Mouse (Mus musculus): ENCODE measurements around the gene Atp11c.

Atp11c gene

GRCm38 (mm10) chrX:60592598-60592997 is at the start of gene Atp11c:
Gene Atp11c (minus strand): TSS chrX:60592698.
- DNase-seq (ENCODE audit: low spot score in 2 of 2): no peak

DNA sequence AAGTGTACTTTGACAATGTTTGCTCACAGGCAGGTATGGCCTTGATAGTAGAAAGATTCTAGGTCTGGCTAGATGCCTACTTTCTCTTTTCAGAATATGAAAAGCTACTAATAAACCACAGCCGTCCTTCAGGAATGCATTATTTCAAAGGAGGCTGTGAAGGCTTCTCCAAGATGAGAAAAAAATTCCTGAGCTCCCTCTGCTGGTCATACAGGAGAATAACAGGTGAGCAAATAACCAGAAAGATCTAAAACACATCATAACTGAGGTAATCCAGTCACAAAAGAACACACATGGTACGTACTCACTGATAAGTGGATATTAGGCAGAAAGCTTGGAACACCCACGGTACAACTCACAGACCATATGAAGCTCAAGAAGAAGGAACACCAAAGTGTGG is 16.7 kb upstream of the Atp11c start:
- DNase-seq (ENCODE audit: low spot score in 2 of 2): no peak

GRCm38 (mm10) chrX:60570539-60570938 is 22.0 kb downstream of the Atp11c start:
- no peak for DNase-seq (ENCODE audit: low spot score in 2 of 2)

DNA sequence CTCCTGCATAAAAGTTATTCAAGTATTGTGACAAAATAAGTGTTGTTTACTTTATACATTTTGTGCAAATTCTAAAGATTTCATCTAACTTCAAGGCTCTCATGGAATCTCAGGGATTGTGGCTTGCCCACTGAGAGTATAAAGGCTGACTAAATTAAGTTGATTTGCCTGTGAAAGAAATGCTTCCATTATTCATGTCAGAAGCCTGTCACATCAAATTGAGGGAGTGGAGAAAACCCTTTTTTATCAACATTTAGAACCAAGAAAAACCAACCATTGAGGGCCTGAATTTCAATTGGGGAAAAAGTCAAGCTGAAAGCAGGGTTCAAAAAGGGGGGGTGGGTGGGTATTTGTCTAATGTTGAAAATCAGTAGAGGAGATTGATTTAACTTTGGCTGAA is 23.5 kb downstream of the Atp11c start:
- DNase-seq (ENCODE audit: low spot score in 2 of 2): no peak

DNA sequence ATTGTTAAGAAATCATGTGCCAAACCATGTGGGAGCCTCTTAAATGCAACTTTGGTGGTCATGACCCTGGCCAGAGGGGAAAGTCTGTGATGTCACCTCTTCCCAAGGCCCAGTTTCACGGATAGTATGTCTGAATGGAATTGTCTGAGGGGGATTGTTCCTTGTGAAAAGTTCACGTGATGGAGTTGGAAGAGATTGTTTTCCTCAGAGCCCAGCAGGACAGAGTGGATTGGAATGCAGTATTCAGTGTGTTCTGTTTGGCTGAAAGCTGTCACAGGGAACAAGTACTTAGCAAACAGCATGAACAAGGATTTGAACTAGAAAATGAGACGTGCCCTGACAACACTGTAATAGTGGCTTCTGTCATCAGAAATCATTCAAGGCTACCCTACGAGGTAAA is 37.3 kb downstream of the Atp11c start:
- DNase-seq (ENCODE audit: low spot score in 2 of 2): no peak

- peak; percentile 4 to 11 for DNase-seq (ENCODE audit: low spot score in 2 of 2)
Observed at GRCm38 (mm10) chrX:60547444-60548304, 44.8 kb downstream of the Atp11c start.

DNA sequence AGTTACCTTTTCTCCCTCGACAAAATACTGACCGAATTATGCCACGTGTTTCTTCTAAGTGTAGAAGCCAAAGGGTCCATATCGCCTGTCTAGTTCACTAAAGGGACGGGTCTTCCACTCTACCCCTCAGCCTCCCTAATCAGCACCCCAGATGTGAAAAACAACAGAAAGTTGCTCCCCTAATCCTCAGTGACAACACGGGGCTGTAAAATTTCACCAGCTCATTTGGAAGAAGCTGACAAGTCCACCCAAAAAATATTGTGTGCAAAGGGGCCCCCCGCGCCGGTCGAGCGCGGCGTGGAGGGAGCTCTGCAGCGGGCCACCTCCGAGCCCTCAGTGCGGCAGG is 45.4 kb downstream of the Atp11c start:
- no peak for DNase-seq (ENCODE audit: low spot score in 2 of 2)

- DNase-seq (ENCODE audit: low spot score in 2 of 2): no peak
Observed at GRCm38 (mm10) chrX:60545906-60546305, 46.6 kb downstream of the Atp11c start.

DNA sequence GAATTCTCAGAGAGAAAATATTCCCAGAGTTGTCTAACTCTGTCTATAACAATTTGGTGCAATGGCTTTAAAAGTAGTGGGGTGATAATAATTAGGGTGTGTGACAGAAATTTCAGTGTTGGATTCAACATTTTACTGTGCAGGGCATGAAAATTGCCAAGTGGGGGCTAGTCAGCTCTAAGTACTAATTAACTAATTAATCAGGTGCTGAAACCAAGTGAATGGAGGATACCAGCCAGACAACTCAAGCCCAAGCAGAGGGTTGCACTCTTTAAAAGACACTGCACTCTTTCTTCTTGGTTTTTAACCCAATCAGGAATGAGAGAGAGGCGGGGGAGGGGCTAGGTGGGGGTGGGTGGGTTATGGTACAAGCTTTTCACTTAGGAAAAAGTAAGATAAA is 47.1 kb downstream of the Atp11c start:
- DNase-seq (ENCODE audit: low spot score in 2 of 2): no peak

- no peak for DNase-seq (ENCODE audit: low spot score in 2 of 2)
Observed at GRCm38 (mm10) chrX:60544098-60544497, 48.4 kb downstream of the Atp11c start.

DNA sequence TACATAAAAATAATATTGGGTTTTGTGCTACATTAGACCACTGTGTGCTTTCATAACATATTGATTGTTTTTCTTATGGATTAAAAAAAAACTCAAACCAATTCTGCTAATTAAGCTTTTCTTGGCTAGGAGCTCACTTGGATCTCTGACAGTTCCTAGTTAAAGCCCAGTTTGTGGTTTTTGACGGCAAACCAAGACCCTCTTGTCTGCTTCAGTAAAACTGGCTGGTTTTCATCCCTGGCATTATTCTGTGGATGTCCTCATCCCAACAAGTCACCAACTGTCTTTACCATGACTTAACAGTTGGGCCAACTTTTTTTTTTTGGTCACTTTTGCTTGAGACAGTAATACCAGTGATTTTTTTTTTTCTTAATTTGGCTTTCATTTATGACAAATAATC is 49.6 kb downstream of the Atp11c start:
- no peak for DNase-seq (ENCODE audit: low spot score in 2 of 2)

DNA sequence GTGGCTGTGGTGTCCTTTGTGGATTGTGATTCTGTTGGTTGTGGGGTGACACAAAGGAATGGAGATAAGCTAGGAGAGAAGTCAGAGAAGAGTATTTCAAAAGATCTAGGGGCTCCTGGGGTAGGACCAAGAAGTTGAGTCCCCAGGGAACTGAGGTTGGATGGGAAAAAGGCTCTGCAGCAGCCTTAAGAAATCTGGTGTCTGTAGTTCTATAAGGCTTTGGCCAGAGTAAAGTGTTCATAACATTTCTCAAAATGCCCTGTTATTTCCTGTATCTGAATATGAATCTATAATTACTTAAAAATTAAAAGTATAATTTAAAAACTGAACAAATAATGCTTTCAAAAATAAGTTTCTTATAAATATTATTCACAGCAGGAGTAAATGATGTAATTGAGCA is 53.3 kb downstream of the Atp11c start, which contains the start of gene Gm7073:
Gene Gm7073, minus strand, starts transcription at position 101 of the 400 bp plus-strand sequence.
- DNase-seq (ENCODE audit: low spot score in 2 of 2): no peak

- DNase-seq (ENCODE audit: low spot score in 2 of 2): no peak
Observed at GRCm38 (mm10) chrX:60503995-60504394, 88.5 kb downstream of the Atp11c start.

- no peak for DNase-seq (ENCODE audit: low spot score in 2 of 2)
Observed at GRCm38 (mm10) chrX:60497750-60498149, 94.7 kb downstream of the Atp11c start.

GRCm38 (mm10) chrX:60495308-60495707 is 97.2 kb downstream of the Atp11c start:
- DNase-seq (ENCODE audit: low spot score in 2 of 2): no peak

GRCm38 (mm10) chrX:60463786-60464185 is 128.7 kb downstream of the Atp11c start:
- DNase-seq (ENCODE audit: low spot score in 2 of 2): no peak

- no peak for DNase-seq (ENCODE audit: low spot score in 2 of 2)
Observed at GRCm38 (mm10) chrX:60414563-60415111, 177.9 kb downstream of the Atp11c start.

DNA sequence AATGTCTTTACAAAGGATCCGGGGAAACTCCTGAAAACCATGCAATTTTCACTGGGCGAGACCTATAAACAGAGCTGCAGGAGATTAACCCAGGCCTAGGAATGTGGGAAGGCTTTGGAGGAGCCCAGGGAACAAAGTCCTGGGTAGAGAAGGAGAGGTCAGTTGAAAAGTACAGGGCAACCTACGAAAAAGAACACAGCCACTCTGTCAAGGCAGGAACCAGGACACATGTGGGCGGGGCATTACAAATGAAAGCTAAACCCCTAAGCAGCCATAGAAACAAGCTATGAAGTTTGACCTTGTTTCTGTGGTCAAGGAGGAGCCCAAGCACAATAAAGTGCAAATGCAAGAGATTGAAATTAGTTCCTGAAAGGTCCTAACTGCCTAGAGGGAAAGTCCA is 186.8 kb downstream of the Atp11c start:
- DNase-seq (ENCODE audit: low spot score in 2 of 2): no peak

- DNase-seq (ENCODE audit: low spot score in 2 of 2): peak; percentile 83 to 84
Observed at GRCm38 (mm10) chrX:60404668-60405044, 187.8 kb downstream of the Atp11c start.

DNA sequence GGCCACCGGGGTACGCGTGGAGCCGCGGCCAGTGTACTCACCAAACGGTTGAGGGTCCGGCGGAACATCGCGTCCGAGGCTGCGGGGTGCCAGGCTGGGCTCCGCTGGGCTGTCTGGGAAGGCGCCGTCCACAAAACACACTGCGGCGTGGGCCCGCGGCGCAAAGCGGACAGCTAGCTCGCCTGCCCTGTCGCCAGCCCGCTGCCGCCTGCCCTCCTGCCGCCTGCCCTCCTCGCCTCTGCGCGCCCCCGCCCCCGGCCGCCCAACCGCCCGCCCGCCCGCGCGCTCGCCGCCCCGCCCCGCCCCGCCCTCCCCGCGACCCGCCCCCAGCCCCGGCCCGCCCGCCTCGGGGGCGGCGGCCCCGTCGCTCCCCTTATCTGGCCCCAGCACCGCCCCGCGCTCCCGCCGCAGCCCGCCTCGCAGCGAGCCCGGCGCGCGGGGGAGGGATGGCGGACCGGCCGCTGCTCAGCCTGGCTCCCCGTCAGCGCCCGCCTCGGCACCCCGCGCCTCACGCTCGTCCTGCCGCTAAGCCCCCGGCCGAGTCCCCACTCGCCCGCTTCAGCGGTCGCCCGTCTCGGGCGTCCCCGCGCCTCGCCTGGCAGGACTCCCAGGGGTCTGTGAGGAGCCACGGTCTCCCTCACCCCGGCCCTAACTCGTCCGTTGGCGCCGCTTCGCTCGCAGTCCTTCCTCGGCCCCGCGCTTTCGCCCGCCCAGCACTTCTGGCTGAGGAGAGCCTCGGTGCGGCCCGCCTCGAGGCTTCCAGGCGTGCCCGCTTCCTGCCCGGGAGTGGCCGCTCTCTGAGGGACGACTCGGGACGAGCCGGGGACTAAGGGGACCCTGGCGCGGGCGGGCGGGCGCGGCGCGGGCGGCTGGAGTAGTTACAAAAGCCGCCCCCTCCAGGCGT is 188.5 kb downstream of the Atp11c start:
- DNase-seq (ENCODE audit: low spot score in 2 of 2): peak; percentile 3 to 4

- DNase-seq (ENCODE audit: low spot score in 2 of 2): peak in 1 of 2 experiments; percentile 5
Observed at GRCm38 (mm10) chrX:60403062-60403763, 189.3 kb downstream of the Atp11c start.

DNA sequence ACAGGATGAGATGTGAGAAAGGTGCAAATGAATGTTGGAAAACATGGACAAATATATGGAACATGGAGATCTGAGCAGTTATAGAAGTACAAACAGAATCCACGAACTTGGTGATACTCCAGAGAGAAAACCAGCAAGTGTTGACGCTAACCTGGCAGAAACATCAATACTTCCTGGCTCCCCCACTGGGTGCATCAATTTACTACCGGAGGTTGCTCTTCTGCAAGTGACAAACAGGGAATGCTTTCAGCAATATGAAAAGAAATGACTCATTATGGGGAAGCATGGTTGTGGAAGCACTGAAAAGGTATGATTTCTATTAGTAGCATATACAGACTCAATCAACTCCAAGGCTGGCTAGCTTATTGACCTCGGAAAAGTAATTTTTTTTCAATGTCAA is 198.2 kb downstream of the Atp11c start:
- no peak for DNase-seq (ENCODE audit: low spot score in 2 of 2)
